Mouse (Mus musculus): ENCODE measurements at regions not wholly inside any gene's neighbourhood (a gene's known extent, or its start where the extent isn't known, plus 50 kb on each side); places are given as distances from the start of the nearest gene placed in this dataset.

- DNase-seq (ENCODE audit: low spot score), result no peak
Measured at GRCm38 (mm10) chr8:41648276-41648675, 231.4 kb upstream of the Frg1 start.

GRCm38 (mm10) chr8:41644626-41645025 lies 227.8 kb upstream of the Frg1 start:
- DNase-seq (ENCODE audit: low spot score), result no peak

GRCm38 (mm10) chr8:41623841-41624240 lies 207.0 kb upstream of the Frg1 start:
- no peak for DNase-seq (ENCODE audit: low spot score)

GRCm38 (mm10) chr8:41600255-41600654 lies 183.4 kb upstream of the Frg1 start:
- DNase-seq (ENCODE audit: low spot score), result no peak

DNA sequence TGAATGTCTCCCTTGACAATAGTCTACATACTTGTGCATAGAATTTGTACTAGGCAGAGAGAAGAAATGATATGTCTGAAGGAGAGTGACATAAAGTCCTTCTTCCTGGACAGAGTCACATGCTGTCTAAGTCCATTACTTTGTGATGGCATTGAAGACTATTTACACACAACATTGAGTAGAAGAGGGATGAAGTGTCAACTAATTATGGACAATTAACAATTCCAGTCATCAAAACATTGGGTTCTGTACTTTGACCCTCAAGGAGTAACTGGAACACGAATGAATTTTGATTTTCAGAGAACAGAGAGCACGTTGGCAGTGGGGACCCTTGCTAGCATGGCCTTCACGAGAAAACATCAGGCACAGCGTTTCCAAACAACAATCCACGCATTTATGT lies 177.6 kb upstream of the Frg1 start:
- DNase-seq (ENCODE audit: low spot score), result no peak

DNA sequence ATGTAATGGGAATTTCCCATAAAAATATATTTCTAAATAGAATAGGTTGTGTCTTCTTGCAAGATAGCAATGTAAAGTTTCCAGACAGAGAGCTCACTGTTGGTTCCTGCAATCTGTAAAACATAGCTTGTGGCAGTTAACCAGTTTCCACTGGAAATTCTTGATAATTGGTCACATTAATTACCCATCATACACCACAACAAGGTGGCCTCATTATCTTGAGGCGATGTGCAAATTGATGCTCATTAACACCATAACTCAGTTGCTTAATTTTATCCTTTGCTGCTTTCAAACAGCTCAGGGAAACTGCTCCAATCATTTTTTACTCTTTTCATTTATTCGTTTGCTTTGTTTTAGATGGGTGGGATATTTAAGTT lies 176.8 kb upstream of the Frg1 start:
- no peak for DNase-seq (ENCODE audit: low spot score)

DNA sequence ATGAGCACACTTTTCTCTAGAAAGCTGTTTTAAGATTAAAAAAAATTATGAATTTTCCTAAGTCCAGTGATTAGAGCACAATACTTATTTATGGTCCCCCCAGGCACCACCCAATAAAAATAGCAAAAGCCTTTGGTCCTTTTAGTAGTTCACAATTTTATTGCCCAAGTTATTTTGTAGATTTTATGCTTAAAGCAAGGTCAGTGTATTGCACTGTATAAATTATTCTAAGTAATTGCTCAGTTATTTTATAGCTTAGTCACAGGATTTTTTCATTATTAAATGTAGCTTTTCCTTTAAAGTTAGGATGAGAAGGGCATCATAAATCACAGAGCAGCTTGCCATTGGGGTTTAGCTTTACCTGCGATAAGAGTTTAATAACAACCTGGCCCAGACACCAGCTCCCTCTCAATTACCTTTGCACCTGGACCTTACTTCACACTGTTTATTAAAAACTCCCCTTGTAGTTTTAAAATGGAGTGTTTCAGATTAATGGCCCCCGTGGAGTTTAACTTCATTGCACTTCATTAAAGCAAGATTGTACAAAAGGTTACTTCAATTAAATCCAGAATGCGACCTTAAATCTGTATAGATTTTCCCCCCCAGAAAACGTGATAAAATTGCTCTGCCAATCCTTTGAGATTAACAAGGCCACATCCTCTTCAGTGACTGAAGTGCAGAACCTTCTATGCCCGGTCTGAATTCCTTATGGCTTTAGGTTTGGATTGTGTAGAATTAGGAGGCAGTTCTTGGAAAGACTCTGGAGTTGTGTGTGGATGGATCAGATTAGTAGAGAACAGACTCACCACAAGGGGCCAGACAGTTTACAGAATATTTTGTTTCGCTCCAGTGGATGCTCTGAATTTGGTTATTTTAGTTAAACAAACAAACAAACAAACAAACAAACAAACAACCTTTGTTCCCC lies 176.1 kb upstream of the Frg1 start:
- no peak for DNase-seq (ENCODE audit: low spot score)

GRCm38 (mm10) chr8:41592174-41592573 lies 175.3 kb upstream of the Frg1 start:
- no peak for DNase-seq (ENCODE audit: low spot score)

GRCm38 (mm10) chr8:41588157-41588556 lies 171.3 kb upstream of the Frg1 start:
- DNase-seq (ENCODE audit: low spot score), result no peak

DNA sequence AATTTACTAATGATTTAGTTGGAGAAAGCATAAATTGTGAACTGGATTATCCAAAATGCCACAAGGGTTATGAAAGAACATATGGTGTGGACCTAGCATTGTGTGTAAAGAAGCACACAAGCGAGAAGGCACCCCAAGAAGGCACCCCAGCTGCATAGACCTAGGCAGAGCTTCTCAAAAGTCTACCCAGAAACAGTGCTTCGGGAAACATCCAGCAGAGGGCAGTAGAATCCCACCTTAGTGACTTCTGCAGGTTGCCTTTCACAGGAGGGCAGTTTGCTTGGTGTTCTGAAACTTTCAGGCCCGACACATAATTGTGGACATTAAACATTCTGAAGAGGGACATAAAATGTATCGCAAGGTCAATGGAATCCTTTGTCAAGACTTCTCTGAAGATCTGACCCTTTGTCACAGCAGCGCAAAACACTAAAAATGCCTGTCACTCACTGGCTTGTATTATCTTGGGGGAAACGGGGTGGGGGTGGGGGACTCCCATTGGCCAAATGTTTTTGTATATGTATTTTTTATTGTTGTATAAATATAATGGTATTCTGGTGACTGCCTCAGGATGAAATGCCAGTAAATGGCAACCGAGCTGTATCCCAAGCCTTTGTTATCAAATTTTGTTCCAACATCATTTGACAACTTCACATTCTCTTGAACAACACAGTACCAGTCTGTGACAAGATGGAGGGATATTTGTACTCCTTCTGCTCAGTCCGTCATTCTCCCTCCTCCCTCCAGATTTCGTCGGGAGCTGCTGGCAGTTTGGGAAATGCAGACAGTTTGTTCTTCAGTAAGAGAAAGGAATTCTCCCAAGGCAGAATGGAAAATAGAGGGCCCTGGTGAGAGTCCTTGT lies 156.4 kb upstream of the Frg1 start:
- peak; percentile 23 for DNase-seq (ENCODE audit: low spot score)

- DNase-seq (ENCODE audit: low spot score), result no peak
Measured at GRCm38 (mm10) chr8:41570566-41570965, 153.7 kb upstream of the Frg1 start.

- DNase-seq (ENCODE audit: low spot score), result no peak
Measured at GRCm38 (mm10) chr8:41561995-41562394, 145.1 kb upstream of the Frg1 start.

DNA sequence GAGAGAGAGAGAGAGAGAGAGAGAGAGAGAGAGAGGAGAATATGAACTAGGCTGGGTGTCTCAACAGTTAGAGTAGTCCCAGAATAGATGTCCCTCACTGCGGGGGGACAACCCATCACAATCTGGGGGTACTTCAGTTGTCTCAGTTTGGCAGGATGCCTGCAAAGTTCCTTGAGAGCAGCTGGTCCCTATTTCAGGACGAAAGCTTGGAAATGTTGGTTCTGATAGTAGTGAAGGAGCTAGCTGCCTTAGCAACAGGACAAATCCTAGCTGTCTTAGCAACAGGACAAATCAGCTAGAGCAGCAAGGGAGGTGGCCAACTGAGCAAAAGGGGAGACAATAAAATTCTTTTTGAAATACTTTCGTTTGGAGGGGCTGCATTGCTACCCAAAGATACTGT lies 139.9 kb upstream of the Frg1 start:
- DNase-seq (ENCODE audit: low spot score), result no peak

- no peak for DNase-seq (ENCODE audit: low spot score)
Measured at GRCm38 (mm10) chr8:41552747-41553534, 136.1 kb upstream of the Frg1 start.

DNA sequence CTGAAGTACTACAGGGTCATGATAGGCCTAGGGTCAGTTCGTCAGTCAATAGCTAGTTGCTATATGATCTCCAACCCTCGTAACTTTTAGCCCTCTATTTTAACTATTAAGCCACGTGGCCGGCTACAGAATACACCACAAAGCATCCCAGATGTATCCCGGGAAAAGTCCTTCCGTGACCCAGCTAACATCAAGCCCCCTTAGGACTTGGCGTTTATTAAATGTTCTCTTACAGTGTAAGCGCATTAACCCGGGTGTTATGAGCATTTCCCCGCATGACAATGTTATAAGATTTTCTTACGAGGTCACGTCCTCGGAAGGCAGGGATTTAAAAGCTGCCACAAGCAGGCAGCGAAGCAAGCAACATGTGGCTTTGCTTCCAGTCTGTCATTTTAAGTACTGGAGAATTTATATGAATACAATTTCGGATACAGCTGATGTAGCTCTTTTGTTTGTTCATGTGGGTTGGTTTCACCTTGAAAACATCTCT lies 135.1 kb upstream of the Frg1 start:
- DNase-seq (ENCODE audit: low spot score), result no peak

GRCm38 (mm10) chr8:41550095-41550420 lies 133.2 kb upstream of the Frg1 start:
- no peak for DNase-seq (ENCODE audit: low spot score)

DNA sequence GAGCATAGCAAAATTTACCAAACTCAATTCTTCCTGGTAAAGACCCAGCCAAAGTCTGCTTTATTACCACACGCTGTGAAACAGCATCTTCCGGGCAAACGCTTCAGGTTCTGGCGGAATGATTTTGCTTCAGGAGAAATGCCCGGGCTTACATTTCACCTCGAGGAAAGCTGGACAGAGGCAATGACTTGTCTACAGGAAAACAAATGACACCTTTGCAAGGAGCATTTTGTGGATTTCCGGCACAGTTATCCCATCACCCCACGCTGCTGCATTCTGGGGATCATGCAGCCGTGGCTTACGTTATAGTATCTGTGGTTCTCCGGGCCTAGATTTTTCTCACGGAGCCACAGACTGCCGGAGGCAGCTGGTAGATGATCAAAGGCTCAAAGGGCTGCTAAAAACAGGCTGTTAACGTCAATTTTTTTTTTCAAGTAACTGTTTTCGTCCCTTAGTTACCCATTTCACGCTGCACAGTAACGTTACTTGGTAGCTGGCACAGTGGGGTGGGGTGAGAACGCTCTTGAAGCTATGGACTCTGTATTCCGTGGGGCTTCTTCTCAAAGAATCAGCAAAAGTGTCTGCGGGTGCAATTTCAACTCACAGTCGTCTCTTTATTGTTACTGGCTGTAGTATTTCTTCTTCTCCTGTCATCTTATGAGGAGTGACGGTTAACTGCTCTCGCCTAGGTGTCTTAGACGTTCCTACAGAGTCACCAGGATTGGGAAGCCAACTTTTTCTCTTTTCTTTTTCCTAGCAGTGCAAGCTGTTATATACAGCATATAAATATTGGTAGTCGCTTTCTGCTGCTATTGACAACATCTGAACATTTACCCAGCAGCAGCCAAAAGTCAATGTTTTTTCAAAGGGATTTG lies 132.6 kb upstream of the Frg1 start:
- DNase-seq (ENCODE audit: low spot score), result no peak

DNA sequence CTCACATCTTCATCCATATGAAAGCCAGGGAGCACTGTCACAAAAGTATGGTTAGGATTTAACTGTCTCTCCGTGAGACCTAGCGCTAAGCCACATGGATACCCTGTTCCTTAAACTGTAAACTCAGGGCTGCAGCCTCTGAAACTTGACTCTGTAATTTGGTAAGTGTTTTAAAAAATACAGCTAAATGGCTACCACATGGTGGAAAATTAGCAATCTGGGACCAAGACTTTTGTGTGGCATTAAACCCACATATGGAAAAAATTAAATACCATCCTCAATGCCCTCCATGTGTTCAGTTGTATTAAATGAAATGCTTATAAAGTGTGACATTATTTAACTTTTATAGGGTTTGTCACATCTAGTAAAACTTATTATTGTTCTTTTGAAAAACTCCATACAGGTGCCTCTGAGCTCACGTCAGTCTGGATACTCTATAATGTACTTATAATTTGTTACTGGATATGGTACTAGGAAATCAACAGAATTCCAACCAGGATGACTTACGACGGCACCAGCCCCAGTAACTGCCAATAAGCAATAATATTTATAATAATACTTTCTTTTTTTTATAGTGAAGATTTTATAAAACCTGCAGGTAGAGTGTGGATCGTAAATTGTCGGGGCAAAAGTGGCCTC lies 131.0 kb upstream of the Frg1 start:
- no peak for DNase-seq (ENCODE audit: low spot score)

DNA sequence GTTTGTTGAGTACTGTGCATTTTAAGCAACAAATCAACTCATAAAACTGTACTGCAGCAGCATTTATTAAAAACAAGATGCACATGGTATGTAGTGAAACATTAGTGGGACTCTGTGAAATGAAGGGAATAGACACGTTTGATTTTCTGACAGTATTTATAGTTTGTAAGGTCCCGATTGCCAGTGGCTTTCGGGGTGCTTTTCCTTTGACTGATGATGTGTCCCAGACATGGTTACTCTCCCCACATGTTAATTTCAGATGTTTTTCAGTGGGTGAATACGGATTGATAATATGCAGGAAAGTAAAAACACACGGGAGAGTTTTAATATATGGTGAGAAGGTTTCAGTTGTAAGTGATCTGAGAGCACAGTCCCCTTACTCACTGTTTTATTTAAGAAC lies 115.3 kb upstream of the Frg1 start:
- DNase-seq (ENCODE audit: low spot score), result no peak

- no peak for DNase-seq (ENCODE audit: low spot score)
Measured at GRCm38 (mm10) chr8:41529581-41529980, 112.7 kb upstream of the Frg1 start.

GRCm38 (mm10) chr8:41526283-41526682 lies 109.4 kb upstream of the Frg1 start:
- DNase-seq (ENCODE audit: low spot score), result no peak
